Mouse (Mus musculus) right cerebral cortex, adult 2 months (tissue): ENCODE measurements at regions not wholly inside any gene's neighbourhood (a gene's known extent, or its start where the extent isn't known, plus 50 kb on each side); places are given as distances from the start of the nearest gene placed in this dataset.

ENCODE experiments used
- DNase-seq, 2 experiments: peaks; one replicate each; pipeline ENCODE4 v3.0.0; 2021 to 2022; ENCODE audit warnings: low spot score in 2 of 2

DNA sequence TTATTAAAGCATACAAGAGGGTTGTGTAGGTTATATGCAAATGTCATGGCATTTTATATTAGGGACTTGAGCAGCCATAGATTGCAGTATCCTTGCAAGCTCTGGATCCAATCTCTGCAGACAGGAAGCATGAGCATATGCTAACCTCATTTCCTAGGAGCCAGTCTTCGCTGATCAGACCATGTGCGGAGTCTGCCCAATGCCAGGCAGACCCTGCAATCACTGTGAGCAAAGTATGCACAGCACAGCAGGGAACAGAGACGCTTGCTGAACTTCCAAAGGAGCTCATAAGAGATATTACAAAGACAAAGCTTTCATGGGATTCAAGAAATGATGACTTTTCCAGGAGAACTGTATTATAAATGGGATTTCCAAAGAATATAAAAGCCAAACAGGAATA lies 65.2 kb upstream of the Fbxl4 start:
- DNase-seq, result no peak

DNA sequence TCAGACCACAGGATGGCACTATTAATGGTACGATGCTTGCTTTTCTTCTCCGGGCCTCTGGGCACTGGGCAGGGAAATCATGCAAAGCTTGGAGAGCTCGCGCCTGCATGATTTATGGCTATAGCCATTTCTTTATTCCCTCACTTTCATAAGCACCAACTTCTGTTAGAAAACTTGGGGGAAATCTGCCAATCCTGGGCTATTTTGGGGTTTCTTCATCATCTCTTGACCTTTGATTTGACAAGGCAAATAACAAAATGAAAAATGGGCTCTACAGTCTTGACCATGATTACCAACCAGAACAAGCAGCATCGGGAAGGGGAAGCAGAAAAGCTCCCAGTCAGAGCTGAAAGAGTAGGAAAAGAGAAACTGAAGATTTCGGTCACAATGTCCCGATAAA lies 57.1 kb upstream of the Fbxl4 start:
- DNase-seq, result no peak

DNA sequence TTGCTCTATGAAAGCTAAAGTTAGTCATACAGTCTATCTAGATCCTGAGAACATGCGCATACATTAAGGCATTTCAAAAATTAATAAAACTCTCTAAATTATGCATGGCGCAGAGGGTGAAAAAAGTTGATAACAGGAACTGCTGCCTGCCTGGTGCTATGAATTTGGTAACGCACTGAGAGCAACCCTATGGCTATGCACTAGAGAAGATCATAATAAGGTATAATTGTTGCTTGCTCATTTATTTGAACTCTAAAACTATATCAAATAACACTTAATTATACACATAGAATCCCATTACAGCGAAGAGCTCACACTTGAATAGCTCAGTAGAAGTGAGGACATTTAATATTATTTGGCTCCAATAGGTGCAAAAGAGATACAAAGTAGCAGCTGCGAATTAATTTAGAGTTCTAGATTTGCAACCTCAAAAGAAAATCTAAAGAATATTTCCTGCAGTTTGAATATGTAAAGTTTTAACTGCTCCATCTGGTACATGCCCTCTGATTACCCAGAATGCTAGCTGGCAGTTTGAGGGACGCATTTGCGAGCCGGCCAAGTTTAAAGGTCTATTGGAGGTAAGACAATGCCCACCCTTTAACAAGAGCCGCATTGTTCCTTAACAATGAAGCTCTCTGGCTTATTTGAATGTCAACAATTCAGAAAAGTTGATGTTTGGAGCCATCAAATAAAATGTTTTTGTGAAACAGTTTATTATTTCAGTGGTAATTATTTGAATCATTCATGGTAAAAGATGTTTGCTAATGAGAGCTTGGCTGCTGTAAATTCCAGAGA lies 56.0 kb upstream of the Fbxl4 start:
- no peak for DNase-seq

DNA sequence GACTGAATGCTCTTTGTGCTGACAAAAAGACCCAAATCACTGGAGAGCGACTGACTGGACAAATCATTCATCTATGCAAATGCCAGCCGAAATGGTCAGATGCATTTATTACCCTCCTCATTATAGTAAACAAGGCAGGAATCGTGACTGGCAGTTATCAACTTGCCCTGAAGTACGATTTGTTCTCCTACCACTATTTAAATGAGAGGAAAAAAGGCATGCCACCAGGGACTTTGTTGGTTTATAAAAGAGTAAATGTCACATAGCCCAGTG lies 55.5 kb upstream of the Fbxl4 start:
- DNase-seq, result no peak

DNA sequence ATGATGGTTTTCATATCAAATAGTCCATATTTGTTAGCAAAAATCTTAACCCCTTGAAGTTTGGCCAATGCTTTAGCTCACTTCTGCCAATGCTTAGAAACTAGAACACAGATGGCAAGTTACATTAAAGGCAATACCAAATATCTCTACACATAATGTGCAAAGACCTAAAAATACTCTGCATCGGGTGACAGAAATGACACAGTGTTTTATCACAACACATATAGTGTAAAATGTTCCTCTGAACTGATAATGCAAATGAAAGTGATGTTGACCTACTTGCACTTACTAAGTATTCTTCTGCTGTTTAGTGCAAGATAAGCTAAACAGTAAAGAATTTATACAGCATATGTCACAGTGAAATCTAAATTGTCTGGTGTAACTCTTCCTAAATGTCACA lies 55.1 kb upstream of the Fbxl4 start:
- no peak for DNase-seq
